Mouse (Mus musculus) c-Kit-negative CD71-positive TER-119-positive erythroid progenitor cells, embryonic 14.5 days (primary cell): Measurements from ENCODE around the gene Irf2.

Source experiments
- DNase-seq: peaks from one replicate; pipeline ENCODE4 v3.0.0-alpha.2; 2013; ENCODE audit warnings: low read depth, low spot score

Irf2 gene

DNA sequence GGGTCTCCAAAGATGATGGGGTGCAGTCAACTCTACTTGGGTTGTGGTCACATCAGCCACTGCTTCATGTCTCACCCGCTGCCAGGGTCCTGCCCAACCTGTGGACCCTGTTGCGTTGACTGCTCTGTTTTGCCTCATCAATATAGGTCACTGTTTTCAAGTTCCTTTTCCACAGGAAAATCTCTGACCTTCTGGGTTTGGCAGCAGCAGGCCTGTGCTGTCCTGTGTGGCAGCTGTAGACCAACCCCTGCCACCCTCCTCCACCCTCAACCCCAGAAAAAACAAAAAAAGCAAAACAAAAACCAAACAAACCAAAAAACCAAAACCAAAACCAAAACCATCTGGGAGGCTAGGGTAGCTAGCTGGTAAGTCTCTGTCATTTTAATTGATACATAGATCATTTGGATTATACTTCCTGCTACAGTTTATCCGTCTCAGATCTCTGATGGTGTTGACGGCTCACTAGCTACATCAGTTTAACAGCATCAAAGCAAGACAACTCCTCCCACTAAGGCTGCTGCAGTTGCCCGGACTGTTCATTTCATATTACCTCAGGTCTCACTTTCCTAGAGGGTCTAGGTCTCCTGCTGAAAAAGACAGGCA, 16.3 kb downstream of the Irf2 start:
- no peak for DNase-seq

GRCm38 (mm10) chr8:46757613-46758012, 18.1 kb downstream of the Irf2 start:
- DNase-seq: no peak

DNA sequence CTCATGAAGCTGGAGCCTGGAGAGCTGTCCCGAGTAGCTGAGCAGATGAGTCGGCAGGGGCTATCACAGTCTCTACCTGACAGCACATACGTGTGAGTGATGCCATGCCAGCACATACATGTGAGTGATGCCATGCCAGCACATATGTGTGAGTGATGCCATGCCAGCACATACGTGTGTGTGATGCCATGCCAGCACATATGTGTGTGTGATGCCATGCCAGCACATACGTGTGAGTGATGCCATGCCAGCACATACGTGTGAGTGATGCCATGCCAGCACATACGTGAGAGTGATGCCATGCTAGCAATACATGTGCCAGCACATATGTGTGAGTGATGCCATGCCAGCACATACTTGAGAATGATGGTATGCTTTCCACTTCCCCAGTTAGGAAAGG, 18.6 kb downstream of the Irf2 start:
- no peak for DNase-seq

GRCm38 (mm10) chr8:46758676-46759075, 19.1 kb downstream of the Irf2 start:
- no peak for DNase-seq

DNA sequence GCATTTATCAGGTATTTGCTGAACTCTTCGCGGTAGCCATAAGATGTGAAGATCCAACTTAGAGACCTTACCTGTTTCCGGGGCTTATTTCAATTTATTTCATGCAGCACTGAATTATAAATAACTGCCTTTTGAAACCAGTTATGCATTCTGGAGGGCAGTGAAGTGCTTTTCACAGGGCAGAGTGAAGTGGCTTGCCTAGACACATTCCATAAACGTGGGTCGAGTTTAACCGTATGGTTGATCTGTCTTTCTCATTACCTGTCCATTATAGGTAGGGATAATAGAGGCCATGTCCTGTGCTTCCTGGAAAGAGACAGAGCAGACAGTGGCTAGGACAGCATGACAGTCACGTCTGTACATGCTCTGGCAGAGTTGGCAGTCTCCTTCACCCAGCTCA, 20.0 kb downstream of the Irf2 start:
- DNase-seq: no peak

DNA sequence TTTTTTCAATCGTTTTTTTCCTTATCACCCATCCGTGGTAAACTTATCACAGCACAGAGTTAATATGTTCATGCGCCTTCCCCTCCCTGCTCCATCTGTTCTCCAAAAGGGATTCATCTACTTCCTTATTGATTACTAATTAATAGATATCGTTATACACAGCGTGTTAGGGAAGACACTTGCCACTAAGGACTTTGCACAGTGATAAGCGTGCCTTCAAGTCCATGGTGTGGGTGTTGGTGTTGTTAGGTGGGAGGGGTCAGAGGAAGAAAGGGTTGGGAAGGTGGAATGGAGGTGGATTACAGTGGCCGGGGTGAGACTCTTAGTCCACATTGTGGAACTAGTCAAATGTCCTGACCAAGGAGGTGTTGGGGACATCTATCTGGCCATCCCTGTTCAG, 21.2 kb downstream of the Irf2 start:
- DNase-seq: no peak

GRCm38 (mm10) chr8:46761454-46761853, 21.9 kb downstream of the Irf2 start:
- no peak for DNase-seq

DNA sequence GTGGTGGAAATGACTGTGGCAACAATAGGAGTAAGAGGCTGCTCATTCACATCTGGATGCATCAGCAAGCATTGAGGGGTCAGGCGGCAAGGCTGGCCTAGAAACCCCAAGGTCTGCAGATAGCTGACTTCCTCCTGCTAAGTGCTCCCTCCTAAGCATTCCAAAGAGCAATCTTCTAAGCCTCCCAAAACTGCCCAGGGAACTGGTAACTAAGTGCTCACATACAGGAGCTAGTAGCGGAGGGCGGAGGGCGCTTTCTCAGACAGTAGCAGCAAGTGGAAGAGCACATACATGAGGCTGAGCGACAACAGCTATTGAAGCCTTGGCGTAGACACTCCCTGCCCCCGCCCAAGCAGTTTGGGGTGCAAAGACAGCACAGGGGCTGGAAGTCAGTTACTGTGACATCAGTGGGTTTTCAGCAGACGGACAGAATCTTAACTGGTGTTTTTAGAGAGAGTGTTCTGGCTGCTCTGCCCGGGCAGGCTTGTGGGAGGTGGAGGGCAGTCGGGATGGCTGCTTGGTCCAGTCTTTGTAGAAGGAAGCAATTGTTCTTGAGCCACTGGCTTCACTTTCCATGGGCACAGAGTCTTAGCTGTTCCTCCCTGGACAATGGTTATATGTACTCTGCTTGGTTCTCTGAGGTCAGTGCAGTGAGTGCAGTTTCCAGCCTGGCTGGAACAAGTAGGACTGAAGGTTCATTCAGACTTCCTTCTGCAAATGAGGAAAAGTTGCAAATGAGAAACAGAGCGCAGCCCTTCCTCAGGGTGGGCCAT, 30.1 kb downstream of the Irf2 start:
- DNase-seq: no peak

GRCm38 (mm10) chr8:46770905-46771516, 31.5 kb downstream of the Irf2 start:
- DNase-seq: no peak

DNA sequence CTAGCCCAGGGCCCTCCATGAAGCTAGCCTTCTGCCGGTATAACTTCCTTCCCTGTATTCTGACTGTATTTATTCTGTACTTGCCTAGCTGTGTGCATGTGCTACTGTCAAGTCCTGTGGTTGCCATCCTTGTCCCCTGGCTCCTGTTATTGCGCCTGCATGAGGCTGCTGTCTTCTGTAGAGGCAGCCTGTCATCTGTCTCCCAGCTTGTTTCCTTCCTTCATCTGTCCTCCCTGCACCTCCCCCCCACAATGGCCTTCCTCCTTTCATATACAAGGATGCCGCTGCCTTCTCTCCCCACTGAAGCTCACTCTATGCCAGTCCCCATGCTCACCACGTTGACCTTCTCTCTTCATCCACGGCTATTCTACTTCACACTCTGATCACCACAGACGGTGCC, 33.3 kb downstream of the Irf2 start:
- DNase-seq: no peak

GRCm38 (mm10) chr8:46777760-46778460, 38.4 kb downstream of the Irf2 start:
- DNase-seq: no peak

GRCm38 (mm10) chr8:46781067-46781657, 41.6 kb downstream of the Irf2 start:
- no peak for DNase-seq

GRCm38 (mm10) chr8:46782254-46782653, 42.7 kb downstream of the Irf2 start:
- no peak for DNase-seq

DNA sequence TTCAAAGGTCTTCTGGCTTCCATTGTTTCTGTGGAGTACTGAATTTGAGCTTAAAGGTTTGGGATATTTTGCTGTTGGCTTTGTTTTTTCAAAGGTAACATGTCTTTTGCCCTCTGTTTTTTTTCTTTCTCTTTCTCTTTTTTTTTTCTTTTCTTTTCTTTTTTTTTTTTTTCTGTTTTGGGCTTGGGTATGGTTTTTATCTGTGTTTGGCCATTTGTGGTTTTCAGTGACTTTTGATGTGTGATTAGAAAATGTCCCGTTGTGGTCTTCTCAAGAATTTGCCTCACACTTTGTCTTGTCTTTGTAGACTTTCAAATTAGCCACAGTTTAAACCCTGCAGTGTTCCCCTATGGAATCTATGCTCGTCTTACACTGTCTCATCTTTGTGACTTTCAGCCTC, 45.5 kb downstream of the Irf2 start:
- no peak for DNase-seq

DNA sequence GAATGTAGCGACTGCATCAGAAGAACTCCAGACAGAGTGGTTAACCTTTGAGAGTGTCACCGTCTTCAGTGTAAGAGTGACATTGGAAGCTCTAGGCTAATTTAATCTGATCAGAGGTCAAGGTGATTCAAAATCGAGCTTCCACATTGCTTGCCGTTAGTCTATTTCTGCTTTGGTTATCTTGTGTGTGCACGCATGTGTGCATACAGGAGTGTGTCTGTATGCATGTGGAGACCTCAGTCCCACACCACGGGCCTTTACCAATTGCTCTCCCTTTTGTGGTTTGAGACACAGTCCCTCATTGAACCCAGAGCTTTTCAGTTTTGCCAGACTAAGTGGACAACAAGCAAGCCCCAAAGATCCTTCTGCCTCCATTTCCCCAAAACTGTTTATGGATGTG, 46.4 kb downstream of the Irf2 start:
- DNase-seq: no peak

- no peak for DNase-seq
These were observed 49.8 kb downstream of the Irf2 start for GRCm38 (mm10) chr8:46789091-46789881.

DNA sequence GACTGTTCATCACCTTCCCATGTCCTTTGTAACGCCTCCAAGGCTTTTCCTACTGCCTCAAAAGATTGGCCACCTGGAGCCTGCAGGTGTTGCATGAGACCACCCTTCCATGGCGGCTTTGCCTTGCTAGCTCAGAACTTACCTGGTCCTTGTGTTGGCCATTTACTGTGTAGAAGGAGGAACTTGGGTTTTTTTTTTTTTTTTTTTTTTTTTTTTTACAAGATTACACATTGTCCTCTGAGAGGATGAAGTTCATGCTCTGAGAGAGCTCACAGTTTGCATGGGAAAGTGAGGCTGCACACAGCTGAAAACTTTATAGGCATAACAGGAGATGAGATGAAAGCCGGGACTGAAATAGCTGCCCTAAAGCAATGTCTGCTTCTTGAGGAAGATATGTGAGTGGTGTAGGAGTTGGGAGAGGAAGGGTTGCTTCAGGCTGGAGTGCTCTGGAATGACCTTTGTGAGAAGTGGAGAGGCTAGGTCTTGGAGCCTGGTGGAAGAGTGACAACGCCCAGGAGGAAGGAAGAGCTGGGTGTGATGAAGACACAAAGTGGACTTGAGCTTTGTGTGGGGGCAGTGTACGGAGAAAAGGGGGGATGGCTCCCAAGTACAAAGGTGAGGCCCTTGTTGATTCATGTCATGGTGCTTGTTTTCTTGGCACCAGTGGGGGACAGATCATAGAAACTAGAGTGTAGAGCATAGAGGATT, 52.3 kb downstream of the Irf2 start:
- DNase-seq: no peak

- no peak for DNase-seq
These were observed 53.1 kb downstream of the Irf2 start for GRCm38 (mm10) chr8:46792653-46793052.

GRCm38 (mm10) chr8:46793248-46793647, 53.7 kb downstream of the Irf2 start:
- no peak for DNase-seq

- DNase-seq: no peak
These were observed 54.8 kb downstream of the Irf2 start for GRCm38 (mm10) chr8:46794317-46794716.

GRCm38 (mm10) chr8:46799212-46799611, 59.7 kb downstream of the Irf2 start:
- no peak for DNase-seq
